Mouse (Mus musculus) neural tube, embryonic 13.5 days (tissue): Measurements from ENCODE around the gene Espn. TPM values are rescaled to one million over a fixed set of nuclear protein-coding genes. Genes with fewer than 3 reads are reported as not detected.
A peak's percentile ranks its signal among the peaks of the same experiment; 100 is the strongest.

Experiments used
- ATAC-seq: fragments of 200-750 bp; cut with Nextera tagmentation; 2 replicates; pipeline ENCODE4 v1.8.0; 2017; ENCODE audit warnings: low read depth, mild to moderate bottlenecking, moderate TSS enrichment, moderate library complexity
- H3K27ac ChIP-seq: fragments of 300-500 bp; sonication (generic); replicated peaks from 2 replicates; pipeline ENCODE4 v1.5.1; 2015; ENCODE audit warnings: moderate library complexity, mild to moderate bottlenecking, inconsistent platforms
- H3K27me3 ChIP-seq: fragments of 300-500 bp; sonication (generic); 2 replicates; pipeline ENCODE4 v1.6.1; 2015; ENCODE audit warnings: mild to moderate bottlenecking, inconsistent platforms
- H3K36me3 ChIP-seq: fragments of 300-500 bp; sonication (generic); 2 replicates; pipeline ENCODE4 v1.6.1; 2015; ENCODE audit warnings: mild to moderate bottlenecking, inconsistent platforms
- H3K4me1 ChIP-seq: fragments of 300-500 bp; sonication (generic); replicated peaks from 2 replicates; pipeline ENCODE4 v1.6.1; 2015; ENCODE audit warnings: inconsistent platforms
- H3K4me2 ChIP-seq: fragments of 300-500 bp; sonication (generic); 2 replicates; pipeline ENCODE4 v1.6.1; 2015; ENCODE audit warnings: inconsistent platforms, mild to moderate bottlenecking, moderate library complexity
- H3K4me3 ChIP-seq: fragments of 300-500 bp; sonication (generic); 2 replicates; pipeline ENCODE4 v1.5.1; 2015; ENCODE audit warnings: mild to moderate bottlenecking, inconsistent platforms
- H3K9ac ChIP-seq: fragments of 300-500 bp; sonication (generic); 2 replicates; pipeline ENCODE4 v1.6.1; 2015; ENCODE audit warnings: moderate library complexity, mild to moderate bottlenecking, inconsistent platforms
- H3K9me3 ChIP-seq: fragments of 300-500 bp; sonication (generic); 2 replicates; pipeline ENCODE4 v1.6.1; 2016; ENCODE audit warnings: inconsistent platforms
- WGBS: fragments of 180-500 bp; shearing (Covaris S2); methylation state at CpG from one replicate; pipeline ENCODE4 v1.1.7; 2015; 5-methylcytosine and 5-hydroxymethylcytosine counted together
- polyA plus RNA-seq: library from polyadenylated mRNA; unstranded; fragments of >200 nt; fragmentation: Nextera tagmentation; extraction: Ambion mirVana; gene quantifications from 2 replicates; pipeline ENCODE4 v1.2.1, GENCODE M21; 2015

Espn gene
- polyA plus RNA-seq, 1 experiment from 2014 or later = 0.21 TPM

- Histone ChIP-seq H3K4me1 (peaks cover 35% of the 10 kb centered on the region), H3K27ac (peak overlapping the region; percentile 91)
- 71% methylated on average over 6 of the region's 6 CpGs for WGBS
These were observed 25.0 kb upstream of the Espn start for GRCm38 (mm10) chr4:152177174-152177536.

GRCm38 (mm10) chr4:152176638-152177037, 24.5 kb upstream of the Espn start:
- H3K4me2 ChIP-seq = no peak overlapping the region
- H3K9ac ChIP-seq = no peak overlapping the region
- no peak for ATAC-seq
- peaks cover 46% of the 10 kb centered on the region for H3K27me3 ChIP-seq
- H3K4me1 ChIP-seq = peaks cover 35% of the 10 kb centered on the region
- 87% methylated on average over 3 of the region's 3 CpGs for WGBS
- no peaks in the 10 kb centered on the region for H3K9me3 ChIP-seq
- H3K36me3 ChIP-seq = no peaks in the 10 kb centered on the region
- no peak overlapping the region for H3K27ac ChIP-seq
- H3K4me3 ChIP-seq = no peak overlapping the region

More at GRCm38 (mm10) chr4:152177174-152177536, 25.0 kb upstream of the Espn start:
- no peak for ATAC-seq
- H3K9ac ChIP-seq = peak overlapping the region; percentile 85
- H3K27me3 ChIP-seq = peaks cover 45% of the 10 kb centered on the region
- H3K4me2 ChIP-seq = peak overlapping the region; percentile 90
- H3K9me3 ChIP-seq = no peaks in the 10 kb centered on the region
- H3K36me3 ChIP-seq = peaks cover under 1% of the 10 kb centered on the region; the same call in 1 of the 2 replicates
- H3K4me3 ChIP-seq = peak overlapping the region; percentile 78

DNA sequence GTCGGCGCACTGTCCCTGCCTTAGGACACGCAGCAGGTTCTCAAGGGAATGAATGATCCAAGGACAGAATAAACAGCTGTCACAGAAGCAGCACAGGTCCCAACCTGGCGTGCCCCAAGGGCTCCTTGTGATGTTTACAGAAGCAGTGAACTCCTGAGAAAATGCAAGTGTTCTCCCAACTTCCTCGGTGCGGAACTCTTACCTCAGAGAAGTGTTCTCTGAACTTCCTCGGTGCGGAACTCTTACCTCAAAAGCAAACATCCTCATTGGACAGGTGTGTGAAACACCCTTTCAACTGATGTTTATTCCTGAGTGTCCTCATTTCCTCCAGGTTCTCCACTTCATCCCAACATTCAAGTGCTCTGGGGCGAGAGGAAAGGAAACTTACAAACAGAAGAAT, 21.8 kb upstream of the Espn start:
- WGBS = 88% methylated on average over 9 of the region's 9 CpGs
- Histone ChIP-seq H3K4me3 (no peak overlapping the region), H3K4me1 (peaks cover 15% of the 10 kb centered on the region), H3K4me2 (no peak overlapping the region), H3K9me3 (no peaks in the 10 kb centered on the region), H3K9ac (no peak overlapping the region), H3K27me3 (peaks cover 63% of the 10 kb centered on the region), H3K27ac (no peak overlapping the region), H3K36me3 (no peaks in the 10 kb centered on the region)
- ATAC-seq = no peak

- Histone ChIP-seq H3K27ac (no peak overlapping the region), H3K9me3 (no peaks in the 10 kb centered on the region), H3K36me3 (no peaks in the 10 kb centered on the region), H3K4me2 (no peak overlapping the region), H3K27me3 (peaks cover 63% of the 10 kb centered on the region), H3K4me3 (no peak overlapping the region), H3K9ac (no peak overlapping the region), H3K4me1 (peaks cover 8% of the 10 kb centered on the region)
- WGBS = under 1% methylated on average over 5 of the region's 5 CpGs
- no peak for ATAC-seq
These were observed 20.9 kb upstream of the Espn start for GRCm38 (mm10) chr4:152173041-152173440.

GRCm38 (mm10) chr4:152171543-152171942, 19.4 kb upstream of the Espn start:
- no peaks in the 10 kb centered on the region for H3K4me1 ChIP-seq
- H3K9ac ChIP-seq = no peak overlapping the region
- no peaks in the 10 kb centered on the region for H3K36me3 ChIP-seq
- no peak overlapping the region for H3K4me2 ChIP-seq
- ATAC-seq = no peak
- H3K27ac ChIP-seq = no peak overlapping the region
- H3K4me3 ChIP-seq = no peak overlapping the region
- WGBS = 87% methylated on average over 6 of the region's 6 CpGs
- no peaks in the 10 kb centered on the region for H3K9me3 ChIP-seq
- H3K27me3 ChIP-seq = peaks cover 57% of the 10 kb centered on the region

DNA sequence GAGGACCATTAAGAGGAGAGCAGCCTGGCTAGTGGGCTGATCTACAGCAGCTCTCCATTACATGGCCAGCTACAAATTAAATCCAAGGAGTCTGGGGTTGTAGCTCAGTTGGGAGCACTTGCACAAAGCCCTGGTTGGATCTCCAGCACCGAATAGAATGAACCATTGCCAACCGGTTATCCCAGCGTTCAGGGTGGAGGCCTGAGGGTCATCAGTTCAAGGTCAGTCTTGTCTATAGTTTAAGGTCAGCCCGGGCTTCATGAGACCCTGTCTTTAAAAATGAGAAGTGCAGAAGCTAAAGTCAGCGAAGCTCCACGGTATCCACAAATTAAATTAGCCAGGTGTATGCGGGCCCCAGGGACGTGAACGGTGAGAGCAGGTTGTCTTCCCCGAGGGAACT, 18.1 kb upstream of the Espn start:
- H3K9ac ChIP-seq = no peak overlapping the region
- H3K36me3 ChIP-seq = no peaks in the 10 kb centered on the region
- H3K27me3 ChIP-seq = peaks cover 45% of the 10 kb centered on the region
- H3K4me1 ChIP-seq = no peaks in the 10 kb centered on the region
- no peak overlapping the region for H3K27ac ChIP-seq
- no peaks in the 10 kb centered on the region for H3K9me3 ChIP-seq
- ATAC-seq = no peak
- H3K4me3 ChIP-seq = no peak overlapping the region
- H3K4me2 ChIP-seq = no peak overlapping the region
- 78% methylated on average over 10 of the region's 10 CpGs for WGBS

GRCm38 (mm10) chr4:152169103-152169502, 16.9 kb upstream of the Espn start:
- 87% methylated on average over 7 of the region's 7 CpGs for WGBS
- Histone ChIP-seq H3K9ac (no peak overlapping the region), H3K27me3 (peaks cover 36% of the 10 kb centered on the region), H3K9me3 (no peaks in the 10 kb centered on the region), H3K4me3 (no peak overlapping the region), H3K36me3 (no peaks in the 10 kb centered on the region), H3K4me2 (no peak overlapping the region), H3K4me1 (no peaks in the 10 kb centered on the region), H3K27ac (no peak overlapping the region)
- no peak for ATAC-seq

DNA sequence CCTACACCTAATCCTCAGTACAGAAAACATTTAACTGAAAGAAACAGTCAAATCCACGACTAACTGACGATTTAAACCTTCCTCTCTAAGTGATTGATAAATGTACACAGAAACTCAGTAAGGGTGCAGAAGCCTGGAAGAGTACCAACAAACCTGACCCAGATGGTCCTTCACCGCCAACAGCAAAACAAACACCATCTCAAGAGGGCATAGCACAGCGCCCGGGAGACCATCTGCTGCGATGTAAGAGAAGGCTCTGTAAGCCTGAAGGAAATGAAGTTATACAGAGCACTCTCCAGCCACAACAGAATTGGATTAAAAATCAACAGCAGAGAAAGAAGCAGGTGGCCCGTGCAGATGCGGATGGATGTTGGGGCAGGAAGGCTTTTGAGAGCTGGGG, 15.9 kb upstream of the Espn start:
- Histone ChIP-seq H3K4me3 (no peak overlapping the region), H3K4me1 (no peaks in the 10 kb centered on the region), H3K27ac (no peak overlapping the region), H3K4me2 (no peak overlapping the region), H3K9me3 (no peaks in the 10 kb centered on the region), H3K27me3 (peaks cover 31% of the 10 kb centered on the region), H3K36me3 (no peaks in the 10 kb centered on the region), H3K9ac (no peak overlapping the region)
- 56% methylated on average over 8 of the region's 8 CpGs for WGBS
- ATAC-seq = no peak

GRCm38 (mm10) chr4:152165036-152165931, 13.1 kb upstream of the Espn start:
- Histone ChIP-seq H3K27me3 (peaks cover 44% of the 10 kb centered on the region), H3K4me2 (no peak overlapping the region), H3K36me3 (no peaks in the 10 kb centered on the region), H3K9me3 (no peaks in the 10 kb centered on the region), H3K9ac (no peak overlapping the region), H3K4me3 (no peak overlapping the region), H3K27ac (no peak overlapping the region), H3K4me1 (no peaks in the 10 kb centered on the region)
- ATAC-seq = no peak
- 19% methylated on average over 22 of the region's 22 CpGs for WGBS

- Histone ChIP-seq H3K27ac (no peak overlapping the region), H3K36me3 (no peaks in the 10 kb centered on the region), H3K4me3 (no peak overlapping the region), H3K4me2 (no peak overlapping the region), H3K27me3 (peaks cover 58% of the 10 kb centered on the region), H3K4me1 (peaks cover 20% of the 10 kb centered on the region), H3K9me3 (no peaks in the 10 kb centered on the region), H3K9ac (no peak overlapping the region)
- no peak for ATAC-seq
- 95% methylated on average over 2 of the region's 2 CpGs for WGBS
These were observed 10.6 kb upstream of the Espn start for GRCm38 (mm10) chr4:152162748-152163147.

GRCm38 (mm10) chr4:152161601-152162000, 9.4 kb upstream of the Espn start:
- Histone ChIP-seq H3K27me3 (peaks cover 69% of the 10 kb centered on the region), H3K27ac (no peak overlapping the region), H3K4me3 (no peak overlapping the region), H3K9me3 (no peaks in the 10 kb centered on the region), H3K4me2 (no peak overlapping the region), H3K9ac (no peak overlapping the region), H3K4me1 (peaks cover 20% of the 10 kb centered on the region), H3K36me3 (no peaks in the 10 kb centered on the region)
- 66% methylated on average over 6 of the region's 6 CpGs for WGBS
- no peak for ATAC-seq

GRCm38 (mm10) chr4:152160748-152161147, 8.6 kb upstream of the Espn start:
- 39% methylated on average over 4 of the region's 4 CpGs for WGBS
- Histone ChIP-seq H3K27me3 (peaks cover 73% of the 10 kb centered on the region), H3K36me3 (no peaks in the 10 kb centered on the region), H3K4me3 (no peak overlapping the region), H3K9ac (no peak overlapping the region), H3K4me2 (no peak overlapping the region), H3K27ac (no peak overlapping the region), H3K4me1 (peaks cover 20% of the 10 kb centered on the region), H3K9me3 (no peaks in the 10 kb centered on the region)
- ATAC-seq = no peak

- Histone ChIP-seq H3K4me3 (peak overlapping the region; percentile 4; the same call in 1 of the 2 replicates), H3K4me2 (peak overlapping the region; percentile 30; the same call in 1 of the 2 replicates), H3K9me3 (no peaks in the 10 kb centered on the region), H3K36me3 (no peaks in the 10 kb centered on the region), H3K27me3 (peaks cover 88% of the 10 kb centered on the region), H3K27ac (no peak overlapping the region), H3K4me1 (peaks cover 20% of the 10 kb centered on the region), H3K9ac (no peak overlapping the region)
- ATAC-seq = no peak
- WGBS = 2% methylated on average over 19 of the region's 19 CpGs
These were observed 7.1 kb upstream of the Espn start for GRCm38 (mm10) chr4:152159285-152159678.
